Mouse (Mus musculus): ENCODE results near the gene 9530068E07Rik. TPM values are rescaled to one million over a fixed set of nuclear protein-coding genes. Genes with fewer than 3 reads are reported as not detected.

Gene 9530068E07Rik
- polyA plus RNA-seq, 1 experiment from 2014 or later: 124 TPM

DNA sequence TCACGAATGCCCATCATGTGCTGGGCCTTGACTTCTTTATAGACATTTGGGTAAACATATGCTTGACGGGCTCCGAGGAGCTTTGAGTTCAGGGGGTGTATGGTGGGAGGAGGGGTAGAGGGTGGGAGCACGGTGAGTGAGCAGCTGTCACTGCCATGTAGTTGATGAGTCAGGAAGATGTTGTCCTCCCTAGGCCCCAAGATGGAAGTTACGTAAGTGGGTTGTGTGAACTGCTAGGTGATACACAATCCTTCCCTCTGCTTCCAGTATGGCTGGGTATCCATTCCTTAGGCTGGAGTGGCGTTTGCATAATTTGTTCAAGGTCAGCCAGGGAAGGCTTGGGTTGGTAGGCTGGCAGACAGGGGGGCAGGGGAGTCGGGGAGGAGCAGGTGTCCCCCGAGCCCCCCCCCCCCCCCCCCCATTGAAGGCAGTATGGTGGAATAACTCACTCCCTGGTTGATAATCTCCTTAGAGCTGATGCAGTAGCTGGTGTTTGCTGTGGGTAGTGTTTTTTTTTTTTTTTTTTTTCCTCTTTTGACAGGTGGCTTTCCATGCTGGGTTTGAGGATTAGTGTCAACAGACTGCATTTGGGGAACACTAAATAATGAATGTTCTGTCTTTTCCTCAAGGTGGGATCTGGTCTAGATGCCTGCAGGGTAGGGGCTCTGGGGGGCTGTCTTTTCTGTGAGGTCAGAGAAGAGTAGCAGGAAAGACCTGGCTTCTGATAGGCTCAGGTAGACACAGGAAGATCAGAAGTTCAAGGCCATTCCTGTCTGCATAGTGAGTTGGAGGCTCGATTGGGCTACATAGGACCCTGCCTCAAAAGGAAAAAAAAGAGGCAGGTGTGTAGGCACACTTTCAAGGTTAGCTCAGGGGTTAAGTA is 26.7 kb upstream of the 9530068E07Rik start:
- 72% methylated on average over 9 of the region's 9 CpGs for WGBS
- Histone ChIP-seq H3K27ac (ENCODE audit: low read depth, low read length) (0 out of 2 replicates have a peak overlapping the region, but pooled peaks have one; percentile 9), H3K36me3 (ENCODE audit: control insufficient read depth, insufficient read depth, low read length) (0 out of 2 replicates have a peak, but pooled peaks cover 2% of the 10 kb centered on the region), H3K4me2 (ENCODE audit: low read length) (no peak overlapping the region), H3K4me3 (ENCODE audit: low read depth, low read length) (no peak overlapping the region), H3K9me3 (replicated peaks; ENCODE audit: control insufficient read depth, low read length) (no peaks in the 10 kb centered on the region), H3K9ac (ENCODE audit: low read length) (no peak overlapping the region), H3K27me3 (replicated peaks; ENCODE audit: control insufficient read depth, insufficient read depth, low read length) (no peaks in the 10 kb centered on the region), H3K4me1 (ENCODE audit: control insufficient read depth, insufficient read depth, low read length) (peaks cover 9% of the 10 kb centered on the region)
- ATAC-seq (no peak), DNase-seq (ENCODE audit: low spot score) (no peak)

DNA sequence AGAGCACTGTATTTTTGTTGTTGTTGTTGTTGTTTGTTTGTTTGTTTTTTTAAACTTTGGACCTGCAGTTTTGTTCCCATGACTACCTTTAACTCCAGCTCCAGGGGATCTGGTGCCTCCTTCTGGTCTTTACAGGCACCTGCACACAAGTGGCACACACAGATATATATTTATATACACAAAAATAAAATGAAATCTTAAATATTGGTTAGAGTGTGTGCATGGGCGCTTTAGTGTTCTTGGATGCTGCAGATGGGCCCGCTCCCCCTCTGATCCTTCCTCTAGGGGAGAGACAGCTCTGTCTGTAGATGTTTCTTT is 26.1 kb upstream of the 9530068E07Rik start:
- WGBS: 97% methylated on average over 2 of the region's 2 CpGs
- no peak for ATAC-seq

DNA sequence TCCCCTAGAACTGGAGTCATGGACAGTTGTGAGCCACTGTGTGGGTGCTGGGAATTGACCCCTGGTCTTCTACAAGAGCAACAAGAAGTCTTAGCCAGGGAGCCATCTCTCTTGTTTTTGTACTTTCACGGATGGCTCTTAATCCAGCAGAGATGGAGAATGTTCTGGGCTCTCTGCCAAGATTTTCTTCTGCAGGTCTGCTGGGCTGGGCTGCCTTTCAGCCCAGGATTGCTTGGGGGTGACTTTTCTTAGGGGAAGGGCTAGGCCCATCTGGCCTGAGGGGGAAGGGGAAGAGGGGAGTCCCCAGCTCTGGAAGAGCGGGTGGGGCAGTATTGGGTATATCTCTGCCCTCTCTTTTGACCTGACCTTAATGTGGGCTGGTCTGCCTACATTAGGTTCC is 25.7 kb upstream of the 9530068E07Rik start:
- no peak overlapping the region for H3K4me3 ChIP-seq (ENCODE audit: low read depth, low read length)
- H3K4me2 ChIP-seq (ENCODE audit: low read length): no peak overlapping the region
- no peaks in the 10 kb centered on the region for H3K27me3 ChIP-seq (replicated peaks; ENCODE audit: control insufficient read depth, insufficient read depth, low read length)
- DNase-seq (ENCODE audit: low spot score): peak; percentile 83
- H3K36me3 ChIP-seq (ENCODE audit: control insufficient read depth, insufficient read depth, low read length): peaks cover 12% of the 10 kb centered on the region; the same call in 1 of the 2 replicates
- ATAC-seq: peak; percentile 54; the same call in 1 of the 2 replicates
- H3K9ac ChIP-seq (ENCODE audit: low read length): no peak overlapping the region
- no peaks in the 10 kb centered on the region for H3K9me3 ChIP-seq (replicated peaks; ENCODE audit: control insufficient read depth, low read length)
- peak overlapping the region; percentile 49 for H3K27ac ChIP-seq (ENCODE audit: low read depth, low read length)
- WGBS: 31% methylated on average over 2 of the region's 2 CpGs
- peaks cover 6% of the 10 kb centered on the region for H3K4me1 ChIP-seq (ENCODE audit: control insufficient read depth, insufficient read depth, low read length)

More for the DNA sequence above, 26.1 kb upstream of the 9530068E07Rik start:
- H3K9me3 ChIP-seq (replicated peaks; ENCODE audit: control insufficient read depth, low read length): no peaks in the 10 kb centered on the region
- H3K27ac ChIP-seq (ENCODE audit: low read depth, low read length): peak overlapping the region; percentile 49
- peaks cover 7% of the 10 kb centered on the region; the same call in 1 of the 2 replicates for H3K36me3 ChIP-seq (ENCODE audit: control insufficient read depth, insufficient read depth, low read length)
- no peak overlapping the region for H3K4me3 ChIP-seq (ENCODE audit: low read depth, low read length)
- no peaks in the 10 kb centered on the region for H3K27me3 ChIP-seq (replicated peaks; ENCODE audit: control insufficient read depth, insufficient read depth, low read length)
- no peak overlapping the region for H3K4me2 ChIP-seq (ENCODE audit: low read length)
- no peak overlapping the region for H3K9ac ChIP-seq (ENCODE audit: low read length)
- no peak for DNase-seq (ENCODE audit: low spot score)
- H3K4me1 ChIP-seq (ENCODE audit: control insufficient read depth, insufficient read depth, low read length): peaks cover 6% of the 10 kb centered on the region

DNA sequence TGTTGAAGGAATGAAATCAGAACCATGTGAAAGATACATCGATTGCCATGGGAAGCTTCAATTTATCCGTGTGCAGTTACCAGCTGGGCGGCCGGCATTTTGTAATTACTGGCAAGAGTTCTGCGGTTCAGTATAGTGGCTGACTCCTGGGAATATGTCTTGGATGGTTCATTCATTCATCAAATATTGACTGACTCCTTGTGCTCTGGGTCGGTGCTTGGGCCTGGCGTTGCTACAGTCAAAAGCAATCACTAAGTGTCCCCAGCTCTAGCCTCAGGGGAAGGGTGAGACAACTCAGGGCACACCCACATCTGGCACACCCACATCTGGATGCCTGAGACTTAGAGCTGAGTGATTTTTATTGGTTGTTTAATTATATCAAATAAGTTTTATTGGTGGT is 22.4 kb upstream of the 9530068E07Rik start:
- H3K27me3 ChIP-seq (replicated peaks; ENCODE audit: control insufficient read depth, insufficient read depth, low read length): no peaks in the 10 kb centered on the region
- 91% methylated on average over 7 of the region's 7 CpGs for WGBS
- no peaks in the 10 kb centered on the region for H3K9me3 ChIP-seq (replicated peaks; ENCODE audit: control insufficient read depth, low read length)
- no peak for ATAC-seq
- no peak overlapping the region for H3K9ac ChIP-seq (ENCODE audit: low read length)
- no peak overlapping the region for H3K4me3 ChIP-seq (ENCODE audit: low read depth, low read length)
- no peak overlapping the region for H3K4me2 ChIP-seq (ENCODE audit: low read length)
- no peak for DNase-seq (ENCODE audit: low spot score)
- H3K36me3 ChIP-seq (ENCODE audit: control insufficient read depth, insufficient read depth, low read length): peaks cover 44% of the 10 kb centered on the region
- peaks cover 6% of the 10 kb centered on the region for H3K4me1 ChIP-seq (ENCODE audit: control insufficient read depth, insufficient read depth, low read length)
- no peak overlapping the region for H3K27ac ChIP-seq (ENCODE audit: low read depth, low read length)

DNA sequence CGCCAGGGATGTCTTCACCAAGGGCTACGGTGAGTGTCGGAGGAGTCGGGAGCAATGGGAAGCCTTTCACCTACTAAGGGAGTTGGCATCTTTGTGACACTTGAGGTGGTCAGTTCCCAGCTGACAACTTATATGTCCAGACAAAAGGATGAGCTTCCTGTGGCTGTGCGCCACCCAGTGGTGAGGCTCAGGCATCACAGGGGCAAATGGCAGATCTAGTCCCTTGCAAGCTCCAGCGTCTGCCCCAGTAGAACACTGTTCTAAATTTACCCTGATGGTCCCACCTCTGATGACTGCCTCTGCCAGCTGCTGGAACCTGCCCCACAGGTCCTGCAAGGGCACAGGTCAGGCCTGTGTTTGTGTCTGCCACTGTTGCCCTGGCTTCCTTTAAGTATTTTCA is 21.9 kb upstream of the 9530068E07Rik start:
- H3K4me1 ChIP-seq (ENCODE audit: control insufficient read depth, insufficient read depth, low read length): peaks cover 6% of the 10 kb centered on the region
- no peak overlapping the region for H3K9ac ChIP-seq (ENCODE audit: low read length)
- no peak overlapping the region for H3K4me2 ChIP-seq (ENCODE audit: low read length)
- 68% methylated on average over 6 of the region's 6 CpGs for WGBS
- H3K36me3 ChIP-seq (ENCODE audit: control insufficient read depth, insufficient read depth, low read length): peaks cover 48% of the 10 kb centered on the region
- no peak overlapping the region for H3K4me3 ChIP-seq (ENCODE audit: low read depth, low read length)
- ATAC-seq (no peak), DNase-seq (ENCODE audit: low spot score) (peak; percentile 47)
- H3K27me3 ChIP-seq (replicated peaks; ENCODE audit: control insufficient read depth, insufficient read depth, low read length): no peaks in the 10 kb centered on the region
- H3K9me3 ChIP-seq (replicated peaks; ENCODE audit: control insufficient read depth, low read length): no peaks in the 10 kb centered on the region
- H3K27ac ChIP-seq (ENCODE audit: low read depth, low read length): no peak overlapping the region

DNA sequence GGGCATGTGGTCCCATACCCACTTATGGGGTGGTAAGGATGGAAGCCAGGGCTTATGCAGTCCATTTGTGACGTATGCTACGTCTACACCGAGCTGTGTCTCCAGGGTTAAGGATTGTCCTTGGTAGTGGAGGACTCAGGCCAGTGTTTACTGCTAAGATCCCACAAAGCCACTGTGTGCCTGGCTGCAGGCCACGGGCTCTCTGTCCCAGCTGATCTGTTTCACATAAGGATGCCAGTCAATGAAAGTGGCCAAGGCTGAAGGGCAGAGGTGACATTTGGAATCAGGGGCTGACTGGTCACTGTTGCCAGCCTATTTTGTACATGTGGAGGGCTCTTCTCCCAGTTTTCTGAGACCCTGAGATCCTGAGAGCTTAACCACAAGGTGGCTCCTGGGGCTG is 18.6 kb upstream of the 9530068E07Rik start:
- Histone ChIP-seq H3K4me1 (ENCODE audit: control insufficient read depth, insufficient read depth, low read length) (no peaks in the 10 kb centered on the region), H3K4me3 (ENCODE audit: low read depth, low read length) (no peak overlapping the region), H3K27ac (ENCODE audit: low read depth, low read length) (no peak overlapping the region), H3K9ac (ENCODE audit: low read length) (no peak overlapping the region), H3K4me2 (ENCODE audit: low read length) (no peak overlapping the region), H3K27me3 (replicated peaks; ENCODE audit: control insufficient read depth, insufficient read depth, low read length) (no peaks in the 10 kb centered on the region), H3K36me3 (ENCODE audit: control insufficient read depth, insufficient read depth, low read length) (peaks cover 63% of the 10 kb centered on the region), H3K9me3 (replicated peaks; ENCODE audit: control insufficient read depth, low read length) (no peaks in the 10 kb centered on the region)
- 92% methylated on average over 4 of the region's 4 CpGs for WGBS
- no peak for ATAC-seq
- DNase-seq (ENCODE audit: low spot score): no peak

DNA sequence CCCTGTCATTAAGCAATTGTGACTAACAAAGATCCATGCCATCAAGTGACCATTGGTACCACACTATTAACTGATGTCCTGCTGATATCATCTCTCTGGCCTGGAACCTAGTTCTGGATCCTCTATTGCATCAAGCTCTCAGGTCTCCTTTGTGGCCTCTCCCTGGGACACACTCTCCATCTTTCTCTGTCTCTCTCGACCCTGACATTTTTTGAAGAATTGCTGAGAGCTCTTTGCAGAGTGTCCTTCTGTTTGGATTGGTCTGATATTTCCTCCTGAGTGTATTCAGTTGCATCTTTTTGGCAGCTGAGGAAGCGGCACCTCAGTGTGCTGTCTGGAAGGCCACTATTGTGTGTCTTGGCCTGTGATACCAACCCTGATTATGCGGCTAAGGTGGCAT is 17.0 kb upstream of the 9530068E07Rik start:
- ATAC-seq (no peak), DNase-seq (ENCODE audit: low spot score) (no peak)
- Histone ChIP-seq H3K4me3 (ENCODE audit: low read depth, low read length) (no peak overlapping the region), H3K36me3 (ENCODE audit: control insufficient read depth, insufficient read depth, low read length) (peaks cover 78% of the 10 kb centered on the region), H3K4me1 (ENCODE audit: control insufficient read depth, insufficient read depth, low read length) (no peaks in the 10 kb centered on the region), H3K4me2 (ENCODE audit: low read length) (no peak overlapping the region), H3K9me3 (replicated peaks; ENCODE audit: control insufficient read depth, low read length) (no peaks in the 10 kb centered on the region), H3K27me3 (replicated peaks; ENCODE audit: control insufficient read depth, insufficient read depth, low read length) (no peaks in the 10 kb centered on the region), H3K27ac (ENCODE audit: low read depth, low read length) (no peak overlapping the region), H3K9ac (ENCODE audit: low read length) (no peak overlapping the region)
- WGBS: 98% methylated on average over 3 of the region's 3 CpGs

DNA sequence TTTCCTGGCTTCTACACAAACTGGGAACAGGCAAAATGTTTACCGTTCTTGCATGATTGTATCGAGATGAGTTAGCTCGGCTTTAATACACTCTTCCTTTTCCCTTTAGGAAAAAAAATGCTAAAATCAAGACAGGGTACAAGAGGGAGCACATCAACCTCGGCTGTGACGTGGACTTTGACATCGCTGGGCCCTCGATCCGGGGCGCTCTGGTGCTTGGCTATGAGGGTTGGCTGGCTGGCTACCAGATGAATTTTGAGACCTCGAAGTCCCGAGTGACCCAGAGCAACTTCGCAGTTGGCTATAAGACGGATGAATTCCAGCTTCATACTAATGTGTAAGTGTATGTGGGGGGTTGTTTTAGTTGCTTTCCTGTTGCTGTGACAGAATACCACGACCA is 12.5 kb upstream of the 9530068E07Rik start:
- H3K9me3 ChIP-seq (replicated peaks; ENCODE audit: control insufficient read depth, low read length): no peaks in the 10 kb centered on the region
- WGBS: 96% methylated on average over 14 of the region's 14 CpGs
- H3K36me3 ChIP-seq (ENCODE audit: control insufficient read depth, insufficient read depth, low read length): peaks cover 78% of the 10 kb centered on the region
- DNase-seq (ENCODE audit: low spot score) (no peak), ATAC-seq (no peak)
- no peak overlapping the region for H3K27ac ChIP-seq (ENCODE audit: low read depth, low read length)
- H3K4me1 ChIP-seq (ENCODE audit: control insufficient read depth, insufficient read depth, low read length): no peaks in the 10 kb centered on the region
- H3K27me3 ChIP-seq (replicated peaks; ENCODE audit: control insufficient read depth, insufficient read depth, low read length): no peaks in the 10 kb centered on the region
- H3K4me2 ChIP-seq (ENCODE audit: low read length): no peak overlapping the region
- no peak overlapping the region for H3K9ac ChIP-seq (ENCODE audit: low read length)
- no peak overlapping the region for H3K4me3 ChIP-seq (ENCODE audit: low read depth, low read length)

DNA sequence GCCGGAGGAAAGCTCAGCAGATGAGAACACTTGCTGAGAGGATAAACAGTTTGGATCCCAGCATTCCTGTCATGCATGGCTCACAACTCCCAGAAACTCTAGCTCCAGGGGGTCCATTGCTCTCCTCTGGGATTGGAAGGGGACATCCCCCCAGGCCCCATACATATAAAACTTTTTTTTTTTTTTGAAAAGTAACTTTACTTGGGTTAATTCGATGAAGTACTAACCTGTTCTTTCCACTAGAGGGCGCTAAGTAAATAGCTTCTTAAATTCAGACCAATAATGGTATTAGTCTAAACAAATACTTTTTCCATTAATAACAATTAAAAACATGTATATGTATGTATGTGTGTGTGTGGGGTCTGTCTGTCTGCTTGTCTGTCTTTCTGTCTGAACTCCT is 11.6 kb upstream of the 9530068E07Rik start:
- WGBS: 53% methylated on average over 3 of the region's 3 CpGs
- Histone ChIP-seq H3K4me2 (ENCODE audit: low read length) (no peak overlapping the region), H3K9me3 (replicated peaks; ENCODE audit: control insufficient read depth, low read length) (no peaks in the 10 kb centered on the region), H3K36me3 (ENCODE audit: control insufficient read depth, insufficient read depth, low read length) (peaks cover 70% of the 10 kb centered on the region), H3K27me3 (replicated peaks; ENCODE audit: control insufficient read depth, insufficient read depth, low read length) (no peaks in the 10 kb centered on the region), H3K27ac (ENCODE audit: low read depth, low read length) (no peak overlapping the region), H3K4me3 (ENCODE audit: low read depth, low read length) (no peak overlapping the region), H3K9ac (ENCODE audit: low read length) (no peak overlapping the region), H3K4me1 (ENCODE audit: control insufficient read depth, insufficient read depth, low read length) (no peaks in the 10 kb centered on the region)
- DNase-seq (ENCODE audit: low spot score): peak; percentile 62
- no peak for ATAC-seq
